Mouse (Mus musculus): ENCODE measurements around the gene Frem1.

Frem1 gene

GRCm38 (mm10) chr4:83051634-83052577 lies at the start of gene Frem1:
Gene Frem1 (minus strand): TSS chr4:83052339.
- DNase-seq: no peak

DNA sequence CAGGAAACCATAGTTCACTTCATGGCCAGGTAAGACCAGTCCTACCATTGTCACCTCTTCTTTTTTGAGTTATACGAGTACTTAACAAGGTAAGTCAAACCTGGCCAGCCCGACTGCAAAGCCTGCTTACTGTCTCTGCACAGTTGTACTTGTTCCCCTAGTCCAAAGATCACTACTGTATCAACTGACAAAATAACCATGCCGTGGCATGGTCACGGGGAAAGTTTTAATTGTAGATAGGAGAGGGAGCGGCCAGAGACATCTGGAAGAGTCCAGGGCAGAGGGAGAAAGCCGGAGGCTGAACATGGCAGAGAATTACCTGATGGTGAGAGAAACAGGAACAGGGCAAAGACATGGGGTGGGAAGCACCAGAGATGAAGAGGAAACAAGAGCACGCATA lies 46.9 kb upstream of the Frem1 start:
- no peak for DNase-seq

- no peak for DNase-seq
Observed at GRCm38 (mm10) chr4:83093941-83094340, 41.8 kb upstream of the Frem1 start.

DNA sequence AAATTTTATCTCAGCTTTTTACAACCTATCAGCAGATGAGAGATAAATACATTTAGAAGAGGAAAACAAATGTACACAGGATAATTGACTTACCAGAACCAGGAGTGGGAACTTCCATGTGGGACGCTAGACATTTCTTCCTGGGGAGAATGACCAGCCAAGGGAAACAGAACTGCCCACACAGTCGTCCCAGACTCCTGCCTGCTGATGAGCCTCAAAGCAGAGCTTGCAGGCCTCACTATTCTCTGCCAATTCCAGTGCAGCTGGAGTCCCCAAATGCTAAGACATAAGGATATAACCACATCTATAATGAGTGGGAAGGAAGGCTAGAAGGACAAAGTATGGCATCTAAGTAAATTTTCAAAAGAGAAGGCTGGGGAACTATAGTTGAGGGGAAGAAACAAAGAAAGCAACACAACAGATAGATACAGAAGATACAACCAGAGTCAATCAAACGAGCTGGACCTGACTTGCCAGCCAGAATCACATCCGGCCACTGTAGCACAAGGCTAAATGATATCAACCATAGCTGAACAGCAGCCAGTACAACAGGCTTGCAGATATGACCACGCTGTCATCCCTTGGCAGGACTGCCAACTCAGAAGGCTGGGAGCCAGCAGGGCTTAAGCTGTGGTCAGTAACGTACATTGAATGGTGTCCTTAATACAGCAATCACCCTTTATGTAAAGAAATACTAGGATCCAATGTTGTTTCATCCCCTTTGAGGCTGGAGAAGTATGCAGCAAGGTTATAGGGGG lies 38.7 kb upstream of the Frem1 start:
- peak; percentile 56 to 73 for DNase-seq

DNA sequence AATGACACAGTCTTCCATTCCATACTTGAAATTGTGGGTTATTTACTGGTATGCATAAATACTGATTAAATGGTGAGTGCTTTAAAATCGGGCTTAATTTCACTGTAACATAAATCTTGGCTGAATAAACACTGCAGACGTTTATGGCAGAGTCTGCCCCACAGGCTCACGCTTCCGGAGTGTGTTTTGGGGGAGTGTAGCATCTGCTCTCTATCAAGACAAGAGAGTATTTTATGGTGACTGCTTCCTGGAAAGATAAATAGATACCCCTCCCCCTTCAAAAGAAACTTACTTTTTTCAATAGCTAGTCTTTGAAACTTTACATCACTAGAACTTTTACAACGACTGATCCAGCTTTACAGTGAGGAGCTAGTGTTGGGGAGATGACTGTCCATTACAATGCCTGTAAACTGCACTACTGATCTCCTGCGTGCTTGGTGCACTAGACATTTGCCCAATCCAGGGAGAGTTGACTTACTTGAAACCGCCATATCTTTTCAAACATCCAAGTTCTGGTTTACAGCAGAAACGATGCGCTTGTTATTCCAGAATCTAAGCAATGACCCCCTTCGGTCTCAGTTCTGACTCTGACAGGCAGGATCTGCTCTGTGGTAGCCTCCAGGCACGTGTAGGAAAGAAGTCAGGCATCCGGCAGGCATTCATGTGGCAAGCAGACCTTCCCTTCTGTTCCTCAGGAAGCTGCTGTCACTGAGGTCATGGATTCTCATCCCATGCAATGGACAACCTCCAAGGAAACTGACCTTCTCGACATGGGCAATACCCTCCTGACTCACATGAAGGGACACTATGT lies 28.4 kb upstream of the Frem1 start:
- peak in 1 of 2 experiments; percentile 8 for DNase-seq

- no peak for DNase-seq
Observed at GRCm38 (mm10) chr4:83064191-83064590, 12.1 kb upstream of the Frem1 start.

GRCm38 (mm10) chr4:83061564-83061963 lies 9.4 kb upstream of the Frem1 start:
- no peak for DNase-seq

DNA sequence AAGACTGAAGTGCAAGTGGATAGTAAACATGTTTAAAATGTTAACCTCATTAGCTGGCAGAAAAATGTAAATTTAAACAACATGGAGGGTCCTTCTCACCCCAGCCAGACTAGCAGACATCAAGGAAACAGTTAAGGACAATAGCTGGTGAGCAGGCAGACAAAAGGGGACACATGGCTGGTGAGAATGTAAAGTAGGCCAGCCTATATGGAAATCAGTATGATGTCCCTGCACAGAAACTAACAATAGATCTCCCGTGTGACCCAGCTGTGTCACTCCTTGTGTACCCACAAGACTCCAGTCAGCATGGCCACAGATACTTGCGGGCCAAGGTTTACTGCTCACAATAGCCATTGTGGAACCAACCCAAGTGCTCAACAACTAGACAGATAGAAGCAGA lies 6.5 kb upstream of the Frem1 start:
- DNase-seq: no peak

DNA sequence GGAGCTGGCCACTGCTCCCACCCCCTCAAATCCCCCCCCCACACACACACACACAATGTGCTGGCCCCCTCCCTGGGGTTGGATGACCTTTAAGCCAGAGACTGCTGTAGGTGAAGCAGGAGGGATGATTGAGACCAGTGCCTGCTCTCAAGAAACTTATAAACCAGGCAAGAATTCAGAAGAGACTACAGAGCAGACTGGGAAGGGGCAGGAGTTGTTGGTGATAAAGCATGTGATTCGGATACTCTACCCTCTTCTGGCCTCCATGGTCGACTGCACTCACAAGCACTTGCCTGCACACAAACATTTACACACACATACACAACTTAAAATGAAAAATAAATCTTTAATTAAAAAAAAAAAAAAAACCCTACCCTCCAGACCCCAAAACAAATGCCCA lies 6.0 kb upstream of the Frem1 start:
- no peak for DNase-seq

DNA sequence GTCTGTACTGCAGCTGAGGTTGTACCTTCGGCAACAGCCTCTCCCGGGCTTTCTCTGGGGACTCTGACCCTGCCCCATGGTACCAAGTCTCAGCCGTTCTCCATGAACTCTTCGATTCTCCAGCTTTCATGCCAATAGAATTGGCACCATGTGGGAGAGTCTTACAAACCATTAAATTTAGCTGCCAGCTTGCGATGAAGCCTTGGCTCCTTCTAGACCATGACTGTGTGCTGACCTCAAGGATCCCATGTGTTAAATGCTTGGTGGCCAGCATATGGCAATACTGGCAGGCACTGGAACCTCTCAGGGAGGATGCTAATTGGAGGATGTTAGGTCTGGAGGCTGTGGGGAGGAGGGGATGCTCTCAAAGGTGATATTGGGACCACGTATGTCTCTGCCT lies 4.4 kb upstream of the Frem1 start:
- DNase-seq: peak; percentile 53 to 55

- no peak for DNase-seq
Observed at GRCm38 (mm10) chr4:83055444-83055843, 3.3 kb upstream of the Frem1 start.

DNA sequence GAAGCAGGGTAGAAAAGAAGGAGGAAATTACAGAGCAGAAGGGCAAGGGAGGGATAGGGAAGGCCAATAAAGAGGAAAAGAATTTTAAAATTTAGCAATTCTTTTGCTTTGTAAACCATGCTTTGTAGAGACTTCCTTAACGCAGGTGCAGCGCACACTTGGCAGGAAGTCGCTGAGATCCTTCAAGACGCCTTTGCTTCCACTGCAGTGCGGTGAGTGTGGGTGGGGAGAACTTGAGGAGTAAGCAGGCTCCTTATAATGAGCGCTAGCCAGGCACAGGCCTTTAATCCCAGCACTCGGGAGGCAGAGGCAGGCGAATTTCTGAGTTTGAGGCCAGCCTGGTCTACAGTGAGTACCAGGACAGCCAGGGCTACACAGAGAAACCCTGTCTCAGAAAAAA lies 1.1 kb upstream of the Frem1 start:
- no peak for DNase-seq

DNA sequence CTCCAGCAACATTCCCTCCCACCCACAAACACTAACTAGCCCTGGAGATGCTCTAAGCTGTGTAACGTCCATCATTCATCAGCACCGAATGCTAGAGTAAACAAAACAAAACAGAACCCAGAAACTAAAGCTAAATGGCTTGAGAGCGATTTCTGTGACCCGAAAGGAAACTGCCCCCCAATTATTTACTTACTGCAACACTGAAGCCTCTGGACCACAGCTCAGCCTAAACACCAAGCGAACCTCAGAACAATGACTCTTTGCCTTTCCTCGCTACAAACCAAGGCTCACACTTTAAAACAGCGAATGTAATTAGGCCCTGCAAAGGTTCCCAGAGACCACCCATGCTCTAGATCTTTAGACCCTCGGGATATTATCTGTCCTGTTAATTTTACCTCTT lies 963 bp downstream of the Frem1 start:
- DNase-seq: no peak

GRCm38 (mm10) chr4:83050151-83050796 lies 1.9 kb downstream of the Frem1 start:
- DNase-seq: no peak

DNA sequence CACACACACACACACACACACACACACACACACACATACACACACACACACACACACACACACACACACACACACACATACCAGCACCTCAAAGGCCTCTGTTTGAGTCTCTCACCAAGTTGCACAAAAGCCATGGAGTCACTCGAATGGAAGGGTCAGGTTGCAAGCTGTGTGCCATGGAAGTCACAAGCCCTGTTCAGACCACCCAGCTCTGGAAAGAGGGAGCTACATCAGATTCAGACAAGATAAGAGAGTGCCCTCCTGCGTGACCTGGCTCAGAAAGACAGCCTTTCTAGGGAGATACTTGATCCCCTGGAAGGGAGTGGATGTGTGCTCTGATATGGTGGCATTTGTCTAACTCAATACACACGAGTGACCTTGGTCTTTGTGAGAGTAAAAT lies 2.9 kb downstream of the Frem1 start:
- no peak for DNase-seq

- no peak for DNase-seq
Observed at GRCm38 (mm10) chr4:83048561-83048960, 3.6 kb downstream of the Frem1 start.

DNA sequence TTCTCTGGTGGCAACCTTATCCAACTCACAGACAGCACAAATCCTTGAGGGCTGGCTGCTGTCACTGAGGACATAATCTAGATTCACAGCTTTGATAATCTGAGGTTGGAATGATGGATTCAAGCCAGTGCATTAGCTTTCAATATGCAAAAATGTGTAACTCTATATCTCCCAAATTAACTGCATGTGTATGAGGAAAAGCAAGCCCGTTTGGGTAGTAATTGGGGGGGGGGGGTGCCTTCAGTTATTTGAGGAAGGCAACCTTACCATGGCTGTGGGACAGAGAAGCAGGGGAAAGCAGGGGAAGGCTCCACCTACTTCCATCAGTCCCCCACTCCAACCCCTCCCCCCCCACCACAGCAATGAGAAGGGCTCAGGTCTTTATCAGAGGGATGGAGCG lies 5.3 kb downstream of the Frem1 start:
- no peak for DNase-seq

DNA sequence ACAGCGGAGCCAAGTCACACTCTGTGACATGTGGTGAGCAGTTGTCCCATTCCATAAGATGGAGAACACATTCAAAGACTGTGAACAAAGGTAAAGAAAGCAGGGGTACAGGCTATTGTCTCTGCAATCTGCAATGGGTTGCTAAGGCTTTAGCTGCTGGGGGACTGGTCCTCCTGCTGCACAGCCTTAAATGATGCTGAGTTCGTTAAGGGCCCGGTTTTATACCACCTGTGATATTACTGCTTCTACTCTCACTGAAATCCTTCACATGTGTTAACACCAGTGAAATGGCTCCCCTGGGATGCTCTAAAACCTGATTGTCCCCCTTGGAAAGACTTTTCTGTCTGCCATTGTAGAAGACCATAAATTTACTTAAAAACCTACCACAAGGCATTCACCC lies 6.1 kb downstream of the Frem1 start:
- DNase-seq: no peak

GRCm38 (mm10) chr4:83045266-83045665 lies 6.9 kb downstream of the Frem1 start:
- no peak for DNase-seq

GRCm38 (mm10) chr4:83040780-83041179 lies 11.4 kb downstream of the Frem1 start:
- DNase-seq: no peak

GRCm38 (mm10) chr4:83032780-83033179 lies 19.4 kb downstream of the Frem1 start:
- no peak for DNase-seq

- DNase-seq: no peak
Observed at GRCm38 (mm10) chr4:83031591-83031990, 20.5 kb downstream of the Frem1 start.

GRCm38 (mm10) chr4:83030097-83030496 lies 22.0 kb downstream of the Frem1 start:
- no peak for DNase-seq
